Mouse (Mus musculus) activated CD4-positive, CD25-positive, alpha-beta regulatory T cell (primary cell): Measurements from ENCODE around the gene Mmp1b. TPM values are rescaled to one million over a fixed set of nuclear protein-coding genes. Genes with fewer than 3 reads are reported as not detected.

Experiments used
- polyA plus RNA-seq, 2 experiments: library from polyadenylated mRNA; unstranded; fragments of 100-300 nt; shearing (Covaris generic); gene quantifications; one replicate each; pipeline ENCODE4 v1.2.1; 2017

Gene Mmp1b
- not detected for polyA plus RNA-seq

GRCm38 (mm10) chr9:7387947-7388346 lies at the start of gene Mmp1b:
Gene Mmp1b, minus strand, starts transcription at chr9:7388047.

GRCm38 (mm10) chr9:7344107-7344506 lies 43.7 kb downstream of the Mmp1b start, which contains the start of gene Mmp12:
Gene Mmp12, plus strand, starts transcription at chr9:7344381.

Other genes starting within 250 kb of the Mmp1b start
- gene Dync2h1, start 203.6 kb downstream of the Mmp1b start, polyA plus RNA-seq, result 1 to 10 TPM; 2.4 to 7.5 TPM
- 100 to 1,000 TPM; 219 to 226 TPM for gene Dcun1d5, start 203.5 kb downstream of the Mmp1b start, polyA plus RNA-seq
- not detected for gene Mmp13, start 115.5 kb downstream of the Mmp1b start, polyA plus RNA-seq
- 1 to 10 TPM in 1 of 2 experiments, not detected in 1; 2.2 TPM for gene Mmp12, start 43.7 kb downstream of the Mmp1b start, polyA plus RNA-seq
- under 1 TPM in 1 of 2 experiments, not detected in 1; 0.22 TPM for gene Mmp3, start 57.8 kb upstream of the Mmp1b start, polyA plus RNA-seq
- under 1 TPM in 1 of 2 experiments, not detected in 1; 0.31 TPM for gene Mmp10, start 114.3 kb upstream of the Mmp1b start, polyA plus RNA-seq
- not detected for gene Mmp8, start 170.4 kb upstream of the Mmp1b start, polyA plus RNA-seq
- under 1 TPM; 0.31 to 0.42 TPM for gene Mmp27, start 183.3 kb upstream of the Mmp1b start, polyA plus RNA-seq
- gene Mmp20, start 240.2 kb upstream of the Mmp1b start, polyA plus RNA-seq, result under 1 TPM in 1 of 2 experiments, not detected in 1; 0.05 TPM